Mouse (Mus musculus) lung, postnatal 0 days (tissue): ENCODE data around the gene Negr1.

Experiments
- CTCF ChIP-seq: IDR thresholded peaks from 2 replicates; pipeline ENCODE4 v1.5.1; 2016; ENCODE audit warnings: antibody characterized with exemption, mild to moderate bottlenecking
- EP300 ChIP-seq: IDR thresholded peaks from 2 replicates; pipeline ENCODE4 v1.6.1; 2016; ENCODE audit warnings: antibody characterized with exemption, mild to moderate bottlenecking, control low read depth

GRCm38 (mm10) chr3:156980042-156980716 is 418.6 kb downstream of the Negr1 start:
- no peak for TF ChIP-seq CTCF
- no peak for TF ChIP-seq EP300
